Mouse (Mus musculus) cerebellum, adult 9-10 months (tissue): ENCODE measurements around the gene Tfap2d.

Source experiments
- DNase-seq: peaks from one replicate; pipeline ENCODE4 v3.0.0; 2022

The Tfap2d gene

GRCm38 (mm10) chr1:19211033-19211405 is 108.2 kb downstream of the Tfap2d start:
- no peak for DNase-seq

GRCm38 (mm10) chr1:19211546-19212154 is 108.8 kb downstream of the Tfap2d start:
- no peak for DNase-seq

- no peak for DNase-seq
Observed at GRCm38 (mm10) chr1:19212691-19213090, 109.9 kb downstream of the Tfap2d start.

- no peak for DNase-seq
Observed at GRCm38 (mm10) chr1:19213171-19213570, 110.3 kb downstream of the Tfap2d start.

- DNase-seq, result no peak
Observed at GRCm38 (mm10) chr1:19213851-19214395, 111.1 kb downstream of the Tfap2d start.
